Mouse (Mus musculus): Measurements from ENCODE around the gene Bmyc. TPM values are rescaled to one million over a fixed set of nuclear protein-coding genes. Genes with fewer than 3 reads are reported as not detected.
"Not testable (repeated sequence)": the region's sequence is repeated elsewhere in the genome, so short reads cannot be mapped to it uniquely, and the experiment has no call there.

Gene Bmyc
- polyA plus RNA-seq, 1 experiment from 2014 or later: 170 TPM

DNA sequence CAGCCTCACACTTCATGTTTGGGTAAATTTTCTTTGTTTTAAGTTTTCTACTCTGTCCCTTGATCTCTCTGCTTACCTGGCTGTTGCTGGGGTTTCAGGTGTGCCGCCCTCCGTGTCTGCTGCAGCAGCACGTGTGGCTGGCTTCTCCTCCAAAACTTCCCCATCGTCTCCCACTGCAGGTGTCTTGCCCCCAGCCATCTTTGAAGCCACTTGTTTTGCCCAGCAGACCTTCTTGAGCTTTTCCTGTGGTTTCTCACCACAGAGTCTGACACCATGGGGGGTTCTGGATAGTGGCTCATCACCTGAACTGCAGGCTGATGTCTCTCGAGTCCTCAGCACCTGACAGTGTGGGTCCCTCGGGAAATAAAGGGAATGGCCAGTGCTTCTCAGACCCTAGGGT lies 27.0 kb upstream of the Bmyc start:
- H3K9me3 ChIP-seq (replicated peaks; ENCODE audit: control insufficient read depth, low read length, poor library complexity, severe bottlenecking): no peaks in the 10 kb centered on the region
- no peak overlapping the region for H3K4me2 ChIP-seq (ENCODE audit: low read length)
- ATAC-seq: no peak
- H3K4me1 ChIP-seq (ENCODE audit: control insufficient read depth, insufficient read depth, low read length): no peaks in the 10 kb centered on the region
- WGBS: 82% methylated on average over 6 of the region's 6 CpGs
- H3K4me3 ChIP-seq (ENCODE audit: low read depth, low read length): no peak overlapping the region
- H3K27ac ChIP-seq (ENCODE audit: low read length): no peak overlapping the region
- no peak overlapping the region for H3K9ac ChIP-seq (ENCODE audit: low read depth, low read length)
- no peaks in the 10 kb centered on the region for H3K36me3 ChIP-seq (ENCODE audit: control insufficient read depth, insufficient read depth, low read length)
- no peaks in the 10 kb centered on the region for H3K27me3 ChIP-seq (ENCODE audit: control insufficient read depth, insufficient read depth, low read depth, low read length)

GRCm38 (mm10) chr2:25682426-25682825 lies 24.1 kb upstream of the Bmyc start, which contains the start of gene Lcn10:
TSS of gene Lcn10 (plus strand) at chr2:25682726.
- no peaks in the 10 kb centered on the region for H3K4me1 ChIP-seq (ENCODE audit: control insufficient read depth, insufficient read depth, low read length)
- H3K9ac ChIP-seq (ENCODE audit: low read depth, low read length): no peak within 1 kb of the TSS
- H3K27ac ChIP-seq (ENCODE audit: low read length): no peak within 1 kb of the TSS
- H3K9me3 ChIP-seq (replicated peaks; ENCODE audit: control insufficient read depth, low read length, poor library complexity, severe bottlenecking): no peaks in the 10 kb centered on the region
- H3K27me3 ChIP-seq (ENCODE audit: control insufficient read depth, insufficient read depth, low read depth, low read length): no peaks in the 10 kb centered on the region
- WGBS: 74% methylated on average over 2 of the region's 2 CpGs
- no peak within 1 kb of the TSS for H3K4me3 ChIP-seq (ENCODE audit: low read depth, low read length)
- ATAC-seq: no peak
- H3K4me2 ChIP-seq (ENCODE audit: low read length): no peak within 1 kb of the TSS
- no peaks in the 10 kb centered on the region for H3K36me3 ChIP-seq (ENCODE audit: control insufficient read depth, insufficient read depth, low read length)

DNA sequence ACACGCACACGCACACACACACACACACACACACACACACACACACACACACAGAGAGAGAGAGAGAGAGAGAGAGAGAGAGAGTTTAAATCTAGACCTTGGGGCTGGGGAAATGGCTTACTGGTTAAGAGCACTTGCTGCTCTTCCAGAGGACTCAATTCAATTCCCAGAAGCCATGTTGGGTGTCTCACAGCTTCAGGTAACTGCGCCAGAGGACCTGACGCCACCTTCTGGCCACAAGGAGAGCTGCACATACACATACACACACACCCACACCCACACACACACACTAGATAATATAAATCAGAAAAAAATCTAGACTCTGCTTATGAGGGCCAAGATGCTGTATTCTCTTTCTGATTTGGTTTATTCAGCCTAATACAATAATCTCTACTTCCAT lies 19.6 kb upstream of the Bmyc start:
- no peaks in the 10 kb centered on the region for H3K9me3 ChIP-seq (replicated peaks; ENCODE audit: control insufficient read depth, low read length, poor library complexity, severe bottlenecking)
- no peak for ATAC-seq
- H3K9ac ChIP-seq (ENCODE audit: low read depth, low read length): no peak overlapping the region
- no peaks in the 10 kb centered on the region for H3K27me3 ChIP-seq (ENCODE audit: control insufficient read depth, insufficient read depth, low read depth, low read length)
- H3K27ac ChIP-seq (ENCODE audit: low read length): no peak overlapping the region
- H3K36me3 ChIP-seq (ENCODE audit: control insufficient read depth, insufficient read depth, low read length): no peaks in the 10 kb centered on the region
- H3K4me2 ChIP-seq (ENCODE audit: low read length): no peak overlapping the region
- WGBS: 64% methylated on average over 3 of the region's 4 CpGs
- H3K4me3 ChIP-seq (ENCODE audit: low read depth, low read length): no peak overlapping the region
- no peaks in the 10 kb centered on the region for H3K4me1 ChIP-seq (ENCODE audit: control insufficient read depth, insufficient read depth, low read length)

GRCm38 (mm10) chr2:25694605-25695004 lies 11.9 kb upstream of the Bmyc start:
- no peaks in the 10 kb centered on the region for H3K36me3 ChIP-seq (ENCODE audit: control insufficient read depth, insufficient read depth, low read length)
- H3K9me3 ChIP-seq (replicated peaks; ENCODE audit: control insufficient read depth, low read length, poor library complexity, severe bottlenecking): no peaks in the 10 kb centered on the region
- H3K27ac ChIP-seq (ENCODE audit: low read length): no peak overlapping the region
- H3K27me3 ChIP-seq (ENCODE audit: control insufficient read depth, insufficient read depth, low read depth, low read length): no peaks in the 10 kb centered on the region
- no peak for ATAC-seq
- no peaks in the 10 kb centered on the region for H3K4me1 ChIP-seq (ENCODE audit: control insufficient read depth, insufficient read depth, low read length)
- H3K9ac ChIP-seq (ENCODE audit: low read depth, low read length): no peak overlapping the region
- no peak overlapping the region for H3K4me2 ChIP-seq (ENCODE audit: low read length)
- no peak overlapping the region for H3K4me3 ChIP-seq (ENCODE audit: low read depth, low read length)

GRCm38 (mm10) chr2:25696951-25697350 lies 9.6 kb upstream of the Bmyc start:
- H3K4me1 ChIP-seq (ENCODE audit: control insufficient read depth, insufficient read depth, low read length): no peaks in the 10 kb centered on the region
- no peaks in the 10 kb centered on the region for H3K27me3 ChIP-seq (ENCODE audit: control insufficient read depth, insufficient read depth, low read depth, low read length)
- no peak for ATAC-seq
- WGBS: 75% methylated on average over 4 of the region's 4 CpGs
- no peak overlapping the region for H3K27ac ChIP-seq (ENCODE audit: low read length)
- no peak overlapping the region for H3K9ac ChIP-seq (ENCODE audit: low read depth, low read length)
- no peak overlapping the region for H3K4me2 ChIP-seq (ENCODE audit: low read length)
- H3K4me3 ChIP-seq (ENCODE audit: low read depth, low read length): no peak overlapping the region
- H3K9me3 ChIP-seq (replicated peaks; ENCODE audit: control insufficient read depth, low read length, poor library complexity, severe bottlenecking): no peaks in the 10 kb centered on the region
- no peaks in the 10 kb centered on the region for H3K36me3 ChIP-seq (ENCODE audit: control insufficient read depth, insufficient read depth, low read length)

GRCm38 (mm10) chr2:25698696-25699095 lies 7.8 kb upstream of the Bmyc start:
- H3K27ac ChIP-seq (ENCODE audit: low read length): no peak overlapping the region
- H3K4me1 ChIP-seq (ENCODE audit: control insufficient read depth, insufficient read depth, low read length): no peaks in the 10 kb centered on the region
- no peaks in the 10 kb centered on the region for H3K36me3 ChIP-seq (ENCODE audit: control insufficient read depth, insufficient read depth, low read length)
- WGBS: 86% methylated on average over 2 of the region's 2 CpGs
- H3K9ac ChIP-seq (ENCODE audit: low read depth, low read length): no peak overlapping the region
- H3K27me3 ChIP-seq (ENCODE audit: control insufficient read depth, insufficient read depth, low read depth, low read length): no peaks in the 10 kb centered on the region
- no peak overlapping the region for H3K4me2 ChIP-seq (ENCODE audit: low read length)
- H3K9me3 ChIP-seq (replicated peaks; ENCODE audit: control insufficient read depth, low read length, poor library complexity, severe bottlenecking): no peaks in the 10 kb centered on the region
- H3K4me3 ChIP-seq (ENCODE audit: low read depth, low read length): no peak overlapping the region
- no peak for ATAC-seq

GRCm38 (mm10) chr2:25699743-25700142 lies 6.8 kb upstream of the Bmyc start, which contains the start of gene Obp2a:
TSS of gene Obp2a (plus strand) at chr2:25700043.
- H3K9ac ChIP-seq (ENCODE audit: low read depth, low read length); H3K4me3 ChIP-seq (ENCODE audit: low read depth, low read length); ATAC-seq; H3K4me2 ChIP-seq (ENCODE audit: low read length); H3K4me1 ChIP-seq (ENCODE audit: control insufficient read depth, insufficient read depth, low read length); H3K9me3 ChIP-seq (replicated peaks; ENCODE audit: control insufficient read depth, low read length, poor library complexity, severe bottlenecking); H3K27ac ChIP-seq (ENCODE audit: low read length); H3K36me3 ChIP-seq (ENCODE audit: control insufficient read depth, insufficient read depth, low read length); H3K27me3 ChIP-seq (ENCODE audit: control insufficient read depth, insufficient read depth, low read depth, low read length): not testable (repeated sequence)
- 89% methylated on average over 3 of the region's 3 CpGs for WGBS

DNA sequence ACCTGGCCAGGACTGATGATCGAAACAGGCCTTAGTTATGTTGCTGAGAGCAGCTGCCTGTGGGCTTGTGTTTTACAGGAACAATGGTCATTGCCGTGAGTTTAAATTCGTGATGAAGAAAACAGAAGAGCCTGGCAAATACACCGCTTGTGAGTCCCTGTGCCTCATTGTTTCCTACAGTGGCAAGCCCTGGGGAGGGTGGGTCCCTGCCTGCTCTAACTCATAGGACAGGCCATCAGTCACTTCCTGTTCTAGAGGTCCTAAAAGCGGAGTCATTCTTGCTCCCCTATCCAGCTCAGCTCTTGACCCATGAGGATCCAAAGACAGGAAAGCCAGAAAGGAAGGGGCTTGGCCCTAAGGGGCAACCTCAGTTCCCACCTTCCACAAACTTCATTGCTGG lies 5.5 kb upstream of the Bmyc start:
- H3K27me3 ChIP-seq (ENCODE audit: control insufficient read depth, insufficient read depth, low read depth, low read length): no peaks in the 10 kb centered on the region
- WGBS: 87% methylated on average over 5 of the region's 5 CpGs
- no peak overlapping the region for H3K4me3 ChIP-seq (ENCODE audit: low read depth, low read length)
- no peaks in the 10 kb centered on the region for H3K36me3 ChIP-seq (ENCODE audit: control insufficient read depth, insufficient read depth, low read length)
- H3K9ac ChIP-seq (ENCODE audit: low read depth, low read length): no peak overlapping the region
- no peak for ATAC-seq
- H3K9me3 ChIP-seq (replicated peaks; ENCODE audit: control insufficient read depth, low read length, poor library complexity, severe bottlenecking): no peaks in the 10 kb centered on the region
- no peak overlapping the region for H3K4me2 ChIP-seq (ENCODE audit: low read length)
- H3K27ac ChIP-seq (ENCODE audit: low read length): no peak overlapping the region
- no peaks in the 10 kb centered on the region for H3K4me1 ChIP-seq (ENCODE audit: control insufficient read depth, insufficient read depth, low read length)

- no peaks in the 10 kb centered on the region for H3K9me3 ChIP-seq (replicated peaks; ENCODE audit: control insufficient read depth, low read length, poor library complexity, severe bottlenecking)
- no peaks in the 10 kb centered on the region for H3K36me3 ChIP-seq (ENCODE audit: control insufficient read depth, insufficient read depth, low read length)
- 90% methylated on average over 4 of the region's 4 CpGs for WGBS
- no peak overlapping the region for H3K27ac ChIP-seq (ENCODE audit: low read length)
- no peaks in the 10 kb centered on the region for H3K27me3 ChIP-seq (ENCODE audit: control insufficient read depth, insufficient read depth, low read depth, low read length)
- H3K4me2 ChIP-seq (ENCODE audit: low read length): no peak overlapping the region
- peaks cover 8% of the 10 kb centered on the region for H3K4me1 ChIP-seq (ENCODE audit: control insufficient read depth, insufficient read depth, low read length)
- no peak overlapping the region for H3K9ac ChIP-seq (ENCODE audit: low read depth, low read length)
- ATAC-seq: no peak
- H3K4me3 ChIP-seq (ENCODE audit: low read depth, low read length): no peak overlapping the region
Measured at GRCm38 (mm10) chr2:25703706-25704105, 2.8 kb upstream of the Bmyc start.

- peaks cover 17% of the 10 kb centered on the region for H3K4me1 ChIP-seq (ENCODE audit: control insufficient read depth, insufficient read depth, low read length)
- peak overlapping the region; percentile 41; the same call in 1 of the 2 replicates for H3K9ac ChIP-seq (ENCODE audit: low read depth, low read length)
- H3K9me3 ChIP-seq (replicated peaks; ENCODE audit: control insufficient read depth, low read length, poor library complexity, severe bottlenecking): no peaks in the 10 kb centered on the region
- peak overlapping the region; percentile 31 for H3K4me3 ChIP-seq (ENCODE audit: low read depth, low read length)
- H3K27me3 ChIP-seq (ENCODE audit: control insufficient read depth, insufficient read depth, low read depth, low read length): no peaks in the 10 kb centered on the region
- WGBS: 89% methylated on average over 2 of the region's 2 CpGs
- H3K27ac ChIP-seq (ENCODE audit: low read length): no peak overlapping the region
- H3K4me2 ChIP-seq (ENCODE audit: low read length): peak overlapping the region; percentile 64
- H3K36me3 ChIP-seq (ENCODE audit: control insufficient read depth, insufficient read depth, low read length): no peaks in the 10 kb centered on the region
- no peak for ATAC-seq
Measured at GRCm38 (mm10) chr2:25708121-25708520, 1.6 kb downstream of the Bmyc start.

All from midbrain, embryonic 16.5 days (tissue).